Mouse (Mus musculus) hindlimb bud, embryonic 11.5 days (tissue): ENCODE results near the gene Itpk1.
A peak's percentile ranks its signal among the peaks of the same experiment; 100 is the strongest.

ENCODE experiments used
- DNase-seq: peaks from one replicate; pipeline ENCODE4 v3.0.0-alpha.2; 2012; ENCODE audit warnings: low read depth, low spot score; ENCODE audit errors: extremely low spot score

Itpk1 gene

DNA sequence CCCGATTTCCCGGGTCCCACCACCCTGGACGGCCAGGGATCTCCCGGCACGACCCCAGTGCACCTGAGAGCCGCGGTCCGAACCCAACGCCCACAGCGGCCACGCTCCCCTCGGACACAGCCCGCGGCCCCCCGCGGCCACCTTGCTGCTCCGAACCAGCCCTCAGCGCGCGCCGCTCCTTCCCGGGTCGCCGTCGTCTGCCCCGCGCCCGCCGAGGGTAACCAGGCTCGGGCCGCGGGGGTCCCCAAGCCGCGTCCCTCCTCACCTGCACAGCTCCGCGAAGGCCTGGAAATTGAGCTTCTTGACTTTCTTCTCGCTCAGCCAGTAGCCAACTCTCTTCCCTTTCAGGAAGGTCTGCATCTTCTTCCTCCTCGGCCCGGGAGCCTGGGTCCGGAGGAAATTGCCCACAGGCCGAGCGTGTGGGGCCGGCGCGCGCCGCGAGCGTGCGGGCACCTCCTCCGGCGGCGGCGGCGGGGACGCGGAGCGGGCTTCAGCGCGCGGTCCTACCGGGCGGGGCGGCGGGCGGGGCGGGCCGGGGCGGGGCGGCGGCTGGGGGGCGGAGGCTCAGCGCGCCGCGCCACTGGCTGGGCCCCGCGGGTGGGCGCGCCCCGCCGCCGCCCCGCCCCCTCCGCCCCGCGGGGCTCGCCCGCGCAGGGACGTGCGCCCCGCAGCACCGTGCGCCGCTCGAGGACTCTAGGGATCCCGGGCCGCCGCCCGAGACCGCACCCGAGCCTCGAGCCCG lies at the start of gene Itpk1:
Gene Itpk1, minus strand, starts transcription at position 474 of the 742 bp plus-strand sequence.
- no peak for DNase-seq

DNA sequence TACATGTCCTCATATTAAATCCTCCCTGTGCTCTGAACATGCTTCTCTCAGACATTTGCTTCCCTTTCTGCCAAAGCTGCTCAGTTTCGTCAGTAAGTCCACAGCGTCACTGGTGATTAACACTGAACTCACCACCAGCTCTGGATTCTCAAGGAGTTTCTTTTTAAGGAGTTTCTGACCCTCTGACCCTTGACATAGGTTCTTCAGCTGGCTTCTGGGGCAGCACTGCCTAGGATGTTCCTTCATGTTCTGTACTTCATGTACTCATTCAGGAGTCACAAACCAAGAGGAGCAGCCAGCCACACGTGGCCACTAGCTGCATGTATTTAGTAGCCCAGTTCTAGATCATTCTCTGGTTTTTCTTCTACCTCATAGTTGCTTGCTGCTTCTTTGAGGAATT lies 43.5 kb upstream of the Itpk1 start:
- no peak for DNase-seq

GRCm38 (mm10) chr12:102744839-102745238 lies 40.1 kb upstream of the Itpk1 start:
- DNase-seq, result no peak

DNA sequence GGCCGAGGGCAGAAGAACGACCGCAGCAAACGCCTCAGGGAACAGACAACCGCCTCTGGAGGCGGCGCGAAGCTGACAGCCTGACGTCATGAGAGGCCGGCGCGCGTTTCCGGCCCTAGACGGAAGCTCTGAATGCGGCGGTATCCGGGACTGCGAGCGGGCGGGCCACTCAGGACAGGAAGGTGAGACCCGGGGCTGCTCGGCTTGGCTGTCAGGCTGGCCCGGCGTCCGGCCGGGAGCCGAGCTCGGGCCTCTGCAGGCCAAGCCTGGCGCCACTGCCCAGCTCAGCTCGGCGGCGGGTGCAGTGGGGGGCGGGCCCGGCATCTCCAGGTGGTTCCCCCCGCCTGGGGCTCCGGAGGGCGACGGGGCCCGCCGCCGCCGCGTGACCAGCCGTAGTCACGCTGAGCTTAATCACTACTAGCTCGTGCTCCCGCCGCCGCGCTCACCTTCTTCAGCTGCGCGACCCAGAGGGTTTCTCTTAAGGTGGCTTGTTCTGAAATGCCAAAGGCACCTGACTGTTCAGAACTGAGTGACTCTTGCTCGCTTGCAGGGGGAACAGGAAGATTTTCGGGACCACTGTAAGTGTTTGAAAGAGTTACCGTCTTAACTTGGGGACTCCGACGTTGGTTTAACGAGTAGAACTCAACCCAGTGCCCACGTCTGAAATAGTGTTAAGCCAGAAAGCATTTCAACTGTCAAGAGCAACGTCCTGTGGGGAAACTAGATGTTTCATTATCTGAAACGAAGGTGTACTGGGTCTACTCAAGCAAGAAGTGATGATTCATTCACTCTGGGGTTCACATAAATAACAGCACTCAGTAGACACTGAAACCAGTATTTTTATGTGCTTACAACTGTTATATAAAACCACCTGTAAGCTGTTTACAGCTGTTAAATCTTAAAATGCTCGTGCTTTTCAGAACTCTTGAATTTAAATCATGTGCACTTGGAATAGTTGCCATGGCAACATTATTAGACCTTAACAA lies 39.2 kb upstream of the Itpk1 start, which contains the start of the genes Moap1 and Tmem251:
Gene Moap1, minus strand, starts transcription at position 73 of the 986 bp plus-strand sequence.
Gene Tmem251, plus strand, starts transcription at position 174 of the 986 bp plus-strand sequence.
- no peak for DNase-seq

DNA sequence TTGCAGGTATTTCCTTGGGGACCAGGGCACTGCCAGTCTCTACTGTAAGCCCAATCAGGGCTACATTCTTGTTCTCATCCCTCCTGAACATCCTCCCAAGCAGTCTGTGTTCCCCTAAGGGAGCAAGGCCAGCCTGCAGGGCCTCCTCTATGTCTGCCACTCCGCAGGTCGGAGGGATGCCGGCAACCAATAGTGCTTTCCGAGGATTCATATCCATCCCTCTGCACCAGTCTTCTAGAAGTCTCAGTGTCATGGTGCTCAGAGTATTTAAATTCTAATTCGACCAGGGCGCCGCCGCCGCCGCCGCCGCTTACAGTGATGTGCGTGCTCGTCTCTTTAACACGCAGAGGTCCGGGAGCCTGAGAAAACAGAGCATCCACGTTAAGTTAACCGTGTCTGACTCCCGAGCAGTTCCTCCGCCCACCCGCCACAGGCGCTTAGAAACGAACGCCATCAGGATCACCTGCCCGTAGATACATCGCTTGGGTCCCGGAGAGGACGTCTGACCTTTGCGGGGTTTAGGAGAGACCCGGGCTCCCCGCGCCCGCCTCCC lies 38.4 kb upstream of the Itpk1 start:
- no peak for DNase-seq

DNA sequence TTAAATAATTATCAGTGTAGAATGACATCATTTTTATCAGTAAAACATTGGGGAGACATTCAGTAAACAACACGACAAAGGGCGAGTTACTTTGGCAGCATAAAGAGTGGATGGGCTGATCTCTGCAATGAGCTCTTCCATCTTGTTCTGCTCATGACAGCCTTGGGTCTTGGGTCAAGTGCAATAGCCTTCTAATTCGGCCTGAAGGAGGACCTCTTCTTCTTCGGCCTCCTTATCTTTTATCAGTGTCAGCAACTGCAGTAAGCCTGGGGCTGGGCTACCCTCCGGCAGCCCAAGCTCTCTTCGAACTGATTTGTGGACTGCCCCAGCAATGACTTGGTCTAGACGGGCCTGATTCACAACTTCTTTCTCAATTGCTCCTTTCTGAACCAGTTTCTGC lies 37.3 kb upstream of the Itpk1 start:
- no peak for DNase-seq

DNA sequence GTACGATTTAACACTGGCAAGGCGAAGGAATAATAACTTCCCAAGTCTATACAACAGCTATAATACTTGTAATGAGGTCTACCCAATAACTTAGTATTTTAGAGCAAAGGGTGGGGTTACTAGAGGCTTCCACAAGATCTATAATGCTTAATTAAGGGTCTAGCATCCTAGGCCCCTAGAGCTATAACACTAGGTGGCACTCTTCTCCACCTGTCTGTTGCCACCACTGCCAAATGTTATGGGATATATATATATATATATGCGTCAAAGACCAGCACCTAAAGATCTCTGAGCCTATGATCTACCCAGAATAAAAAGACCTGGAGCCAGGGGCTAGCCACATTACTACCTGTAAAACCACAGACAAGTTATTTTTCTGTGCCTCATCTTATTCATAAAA lies 35.6 kb upstream of the Itpk1 start:
- no peak for DNase-seq

DNA sequence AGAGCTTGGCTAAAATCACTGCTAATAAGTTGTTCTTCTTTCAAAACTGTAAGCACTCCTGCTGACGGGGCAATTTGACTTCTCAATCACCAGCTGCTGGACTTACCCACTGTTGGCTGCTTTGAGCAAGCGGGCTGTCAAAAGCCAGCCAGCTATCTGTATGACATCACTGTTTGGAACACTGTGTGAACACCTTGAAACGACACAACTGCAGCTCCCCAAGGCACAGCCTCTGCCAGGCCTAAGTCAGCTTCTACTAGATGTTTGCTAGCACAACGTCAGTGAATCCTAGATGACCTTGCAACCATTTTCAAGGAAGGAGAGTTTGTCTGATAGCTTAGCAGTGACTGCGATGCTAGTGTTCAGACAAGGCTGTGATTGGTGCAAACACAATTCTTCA lies 34.4 kb upstream of the Itpk1 start:
- no peak for DNase-seq

DNA sequence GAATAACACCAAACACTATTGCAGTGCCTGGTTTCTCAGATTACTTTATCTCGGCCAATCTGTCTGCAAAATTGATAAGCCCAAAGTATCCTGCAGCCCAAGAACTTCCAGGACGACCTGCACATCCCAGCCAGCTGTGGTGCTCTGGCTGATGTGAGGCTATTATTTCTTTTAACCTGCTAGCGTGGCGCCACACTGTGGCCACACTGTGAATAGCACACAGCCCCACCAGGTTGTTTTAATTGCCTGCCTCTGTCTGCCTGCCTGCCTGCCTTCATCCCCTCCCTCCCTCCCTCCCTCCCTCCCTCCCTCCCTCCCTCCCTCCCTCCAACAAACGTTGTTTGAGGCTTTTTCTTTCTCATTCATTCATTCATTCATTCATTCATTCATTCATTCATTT lies 28.7 kb upstream of the Itpk1 start:
- no peak for DNase-seq

GRCm38 (mm10) chr12:102730798-102731619 lies 26.3 kb upstream of the Itpk1 start:
- DNase-seq, result peak; percentile 69

- peak; percentile 86 for DNase-seq
Observed at GRCm38 (mm10) chr12:102729855-102730797, 25.4 kb upstream of the Itpk1 start.

DNA sequence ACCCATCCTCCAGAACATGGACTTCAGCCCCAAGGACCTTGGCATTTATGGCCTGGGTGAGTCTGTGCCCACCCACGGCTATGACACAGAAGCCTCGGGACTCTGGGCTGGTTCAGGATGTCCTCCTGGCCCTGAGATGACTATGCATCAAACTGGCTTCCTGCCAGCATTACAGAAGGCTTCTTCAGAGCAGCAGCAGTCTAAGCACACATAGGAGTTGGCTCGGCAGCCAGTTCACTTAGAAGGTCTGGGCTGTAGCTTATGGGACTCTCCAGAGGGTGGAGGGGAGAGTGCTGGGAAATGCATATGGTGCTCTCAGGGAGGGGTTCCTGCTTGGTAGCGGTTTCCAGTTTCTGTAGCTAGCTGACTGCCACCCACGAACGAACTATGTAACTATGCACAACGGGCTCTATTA lies 21.0 kb upstream of the Itpk1 start:
- no peak for DNase-seq

- DNase-seq, result no peak
Observed at GRCm38 (mm10) chr12:102725146-102725545, 20.4 kb upstream of the Itpk1 start.

GRCm38 (mm10) chr12:102723861-102724260 lies 19.1 kb upstream of the Itpk1 start:
- DNase-seq, result no peak

- no peak for DNase-seq
Observed at GRCm38 (mm10) chr12:102722966-102723365, 18.2 kb upstream of the Itpk1 start.

DNA sequence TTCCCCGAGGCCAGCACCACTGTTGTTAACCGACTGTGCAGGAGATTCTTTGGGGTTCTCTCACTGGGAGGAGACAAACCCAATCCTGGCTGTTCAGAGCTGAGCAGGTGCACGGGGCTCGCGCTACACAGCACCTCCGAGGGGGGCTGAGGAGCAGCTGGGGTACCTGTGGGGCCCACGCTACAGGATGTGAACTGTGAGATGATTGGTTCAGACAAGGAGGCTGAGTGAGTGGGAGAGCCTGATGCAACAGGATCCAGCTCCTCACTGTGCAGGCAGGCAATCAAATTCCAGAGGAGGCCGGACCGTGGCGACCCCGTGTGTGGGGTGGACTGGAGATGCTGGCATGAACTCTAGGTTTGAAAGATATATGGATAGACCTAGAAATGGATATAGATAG lies 17.7 kb upstream of the Itpk1 start:
- no peak for DNase-seq

GRCm38 (mm10) chr12:102719552-102720315 lies 15.0 kb upstream of the Itpk1 start:
- DNase-seq, result no peak

GRCm38 (mm10) chr12:102714654-102715395 lies 10.1 kb upstream of the Itpk1 start:
- no peak for DNase-seq
